Mouse (Mus musculus) hindbrain, embryonic 14.5 days (tissue): ENCODE data around the gene Mien1. TPM values are rescaled to one million over a fixed set of nuclear protein-coding genes. Genes with fewer than 3 reads are reported as not detected.

ENCODE experiments used
- ATAC-seq: fragments of 200-750 bp; cut with Nextera tagmentation; 2 replicates; pipeline ENCODE4 v1.8.0; 2017; ENCODE audit warnings: moderate number of reproducible peaks, mild to moderate bottlenecking, moderate TSS enrichment, moderate library complexity; ENCODE audit not compliant: low FRiP score
- DNase-seq: peaks from one replicate; pipeline ENCODE4 v3.0.0-alpha.2; 2015; ENCODE audit warnings: low spot score
- H3K27ac ChIP-seq: fragments of 300-500 bp; sonication (generic); 2 replicates; pipeline ENCODE4 v1.5.1; 2014; ENCODE audit warnings: mild to moderate bottlenecking, moderate library complexity
- H3K27me3 ChIP-seq: fragments of 300-500 bp; sonication (generic); 2 replicates; pipeline ENCODE4 v1.6.1; 2014; ENCODE audit warnings: mild to moderate bottlenecking, low read length, mixed read lengths; ENCODE audit not compliant: control insufficient read depth, insufficient read depth
- H3K36me3 ChIP-seq: fragments of 300-500 bp; sonication (generic); replicated peaks from 2 replicates; pipeline ENCODE4 v1.6.1; 2014; ENCODE audit not compliant: control insufficient read depth, insufficient read depth
- H3K4me1 ChIP-seq: fragments of 300-500 bp; sonication (generic); replicated peaks from 2 replicates; pipeline ENCODE4 v1.6.1; 2014; ENCODE audit warnings: antibody characterized with exemption, low read length, mixed read lengths; ENCODE audit not compliant: control insufficient read depth, insufficient read depth
- H3K4me2 ChIP-seq: fragments of 300-500 bp; sonication (generic); replicated peaks from 2 replicates; pipeline ENCODE4 v1.6.1; 2014; ENCODE audit warnings: mild to moderate bottlenecking, moderate library complexity
- H3K4me3 ChIP-seq: fragments of 300-500 bp; sonication (generic); replicated peaks from 2 replicates; pipeline ENCODE4 v1.5.1; 2014; ENCODE audit warnings: mild to moderate bottlenecking, low read length
- H3K9ac ChIP-seq: fragments of 300-500 bp; sonication (generic); 2 replicates; pipeline ENCODE4 v1.6.1; 2014
- H3K9me3 ChIP-seq: fragments of 300-500 bp; sonication (generic); 2 replicates; pipeline ENCODE4 v1.6.1; 2016; ENCODE audit warnings: low read length; ENCODE audit not compliant: control insufficient read depth
- WGBS: fragments of 180-500 bp; shearing (Covaris S2); extraction: QIAGEN DNeasy Blood & Tissue Kit; methylation state at CpG from one replicate; pipeline ENCODE4 v1.1.7; 2014; 5-methylcytosine and 5-hydroxymethylcytosine counted together
- polyA plus RNA-seq: library from polyadenylated mRNA; unstranded; fragments of >200 nt; fragmentation: Nextera tagmentation; extraction: Ambion mirVana; gene quantifications from 2 replicates; pipeline ENCODE4 v1.2.1, GENCODE M21; 2014

Mien1 gene
- polyA plus RNA-seq, 1 experiment from 2014 or later, result 256 TPM

DNA sequence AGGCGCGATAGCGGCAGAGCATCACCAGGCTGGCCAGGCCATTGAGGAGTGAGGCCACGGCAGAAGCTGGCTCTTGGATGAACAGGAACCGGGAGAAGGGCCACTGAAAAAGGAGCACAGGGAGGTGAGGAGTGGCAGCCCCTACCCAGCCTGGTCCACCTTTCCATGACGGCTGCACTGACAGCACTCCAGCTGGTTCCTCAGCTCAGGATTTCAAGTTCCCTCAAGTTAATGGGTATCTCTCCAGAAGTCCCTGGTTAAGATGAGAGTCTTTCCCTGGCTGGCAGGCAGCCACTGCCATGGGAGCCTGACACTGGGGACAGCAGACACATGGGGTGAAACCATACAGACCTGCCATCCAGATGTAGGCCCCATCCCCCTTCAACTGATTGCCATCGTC lies 40.8 kb downstream of the Mien1 start:
- H3K27ac ChIP-seq, result no peak overlapping the region
- 0 out of 2 replicates have a peak, but pooled peaks cover 4% of the 10 kb centered on the region for H3K36me3 ChIP-seq
- no peak for ATAC-seq
- WGBS, result 86% methylated on average over 7 of the region's 7 CpGs
- H3K4me2 ChIP-seq, result no peak overlapping the region
- no peaks in the 10 kb centered on the region for H3K27me3 ChIP-seq
- no peak for DNase-seq
- peaks cover 16% of the 10 kb centered on the region for H3K4me1 ChIP-seq
- H3K4me3 ChIP-seq, result no peak overlapping the region
- H3K9me3 ChIP-seq, result no peaks in the 10 kb centered on the region
- H3K9ac ChIP-seq, result no peak overlapping the region

DNA sequence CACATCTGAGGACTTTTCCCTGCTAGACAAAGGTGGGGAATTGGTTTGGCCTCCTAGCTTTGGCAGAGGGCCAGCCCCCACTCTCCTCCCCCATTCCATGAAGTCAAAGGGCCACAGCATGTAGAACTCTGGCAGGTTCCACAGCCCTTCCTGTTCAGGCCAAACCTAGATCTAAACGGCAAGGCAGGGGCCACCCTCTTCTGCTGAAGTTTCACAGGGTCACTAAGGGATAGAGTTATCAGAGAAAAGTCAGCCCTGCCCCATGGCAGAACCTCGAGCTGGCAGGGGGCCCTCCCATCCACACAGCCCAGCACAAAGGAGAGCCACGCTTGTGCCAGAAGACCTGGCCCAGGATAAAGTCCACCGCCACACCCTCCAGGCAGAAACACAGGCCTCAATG lies 43.8 kb downstream of the Mien1 start:
- peaks cover 8% of the 10 kb centered on the region; the same call in 1 of the 2 replicates for H3K4me1 ChIP-seq
- H3K9ac ChIP-seq, result no peak overlapping the region
- H3K27ac ChIP-seq, result no peak overlapping the region
- no peaks in the 10 kb centered on the region for H3K9me3 ChIP-seq
- H3K4me2 ChIP-seq, result no peak overlapping the region
- H3K36me3 ChIP-seq, result 0 out of 2 replicates have a peak, but pooled peaks cover 4% of the 10 kb centered on the region
- WGBS, result 51% methylated on average over 4 of the region's 4 CpGs
- no peak overlapping the region for H3K4me3 ChIP-seq
- no peaks in the 10 kb centered on the region for H3K27me3 ChIP-seq
- DNase-seq, result no peak
- no peak for ATAC-seq

DNA sequence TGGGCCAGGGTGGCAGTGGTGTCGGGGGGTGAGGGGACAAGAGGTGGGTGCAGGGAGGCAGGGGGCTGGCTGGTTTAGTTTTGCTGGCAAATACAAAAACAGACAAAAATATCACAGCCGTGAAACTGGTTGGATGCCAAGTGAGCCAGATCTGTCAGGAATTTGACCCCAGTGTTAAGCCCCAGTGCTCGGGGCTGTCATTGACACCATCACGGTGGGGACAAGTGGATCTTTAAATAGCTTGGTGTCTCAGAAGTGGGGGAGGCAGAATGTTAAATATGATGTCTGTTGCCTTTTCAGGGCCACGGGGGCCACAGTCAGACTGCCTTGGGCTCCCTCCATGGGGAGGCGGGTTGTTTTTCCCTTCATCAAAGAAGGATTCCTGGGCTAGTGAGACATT lies 44.5 kb downstream of the Mien1 start:
- Histone ChIP-seq H3K9me3 (no peaks in the 10 kb centered on the region), H3K4me1 (0 out of 2 replicates have a peak, but pooled peaks cover 4% of the 10 kb centered on the region), H3K27me3 (no peaks in the 10 kb centered on the region), H3K4me2 (no peak overlapping the region), H3K27ac (no peak overlapping the region), H3K36me3 (0 out of 2 replicates have a peak, but pooled peaks cover 4% of the 10 kb centered on the region), H3K9ac (no peak overlapping the region), H3K4me3 (no peak overlapping the region)
- 62% methylated on average over 6 of the region's 6 CpGs for WGBS
- ATAC-seq (no peak), DNase-seq (no peak)

DNA sequence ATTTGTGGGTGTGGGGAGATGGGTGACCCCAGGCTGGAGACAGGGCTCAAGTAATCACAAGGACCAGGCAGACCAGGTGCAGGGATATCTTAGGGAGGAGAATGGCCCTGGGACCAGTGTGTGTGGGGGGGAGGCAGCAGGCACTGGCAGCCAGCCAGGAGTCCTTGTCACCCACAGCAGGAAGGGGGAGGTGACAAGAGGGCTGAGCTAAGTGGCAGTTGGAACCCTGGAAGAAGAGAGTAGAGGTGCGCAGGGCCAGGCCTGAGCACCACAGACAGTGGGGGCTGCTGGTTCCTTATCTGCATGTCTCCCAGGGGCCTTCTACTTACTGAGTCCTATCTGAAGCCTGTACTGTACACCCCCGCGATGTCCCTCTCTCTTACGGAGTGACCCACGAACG lies 45.5 kb downstream of the Mien1 start:
- Histone ChIP-seq H3K27ac (no peak overlapping the region), H3K36me3 (0 out of 2 replicates have a peak, but pooled peaks cover 4% of the 10 kb centered on the region), H3K4me3 (no peak overlapping the region), H3K4me1 (0 out of 2 replicates have a peak, but pooled peaks cover 4% of the 10 kb centered on the region), H3K9me3 (no peaks in the 10 kb centered on the region), H3K4me2 (no peak overlapping the region), H3K9ac (no peak overlapping the region), H3K27me3 (peaks cover 4% of the 10 kb centered on the region; the same call in 1 of the 2 replicates)
- ATAC-seq, result no peak
- DNase-seq, result no peak
- 75% methylated on average over 6 of the region's 6 CpGs for WGBS

DNA sequence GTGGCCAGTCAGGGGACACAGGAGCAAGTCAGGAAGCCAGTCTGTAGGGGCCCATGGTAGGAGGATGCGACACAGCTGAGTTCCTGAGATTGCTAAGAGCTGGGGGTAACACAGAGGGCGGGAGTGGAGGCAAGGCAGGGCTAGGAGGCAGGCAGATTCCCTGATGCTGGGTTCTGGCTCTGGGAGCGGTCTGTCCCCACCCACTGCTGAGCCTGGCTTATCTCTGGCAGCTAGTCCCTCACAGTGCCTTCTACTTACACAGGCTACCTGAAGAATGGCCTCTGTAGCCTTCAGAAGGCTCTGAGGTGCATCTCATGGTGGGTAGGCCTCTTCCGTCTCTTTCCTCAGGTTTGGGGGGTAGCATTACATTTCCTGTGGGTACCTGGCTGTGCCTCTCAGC lies 46.1 kb downstream of the Mien1 start:
- H3K27me3 ChIP-seq, result peaks cover 10% of the 10 kb centered on the region; the same call in 1 of the 2 replicates
- no peak for DNase-seq
- 56% methylated on average over 4 of the region's 4 CpGs for WGBS

DNA sequence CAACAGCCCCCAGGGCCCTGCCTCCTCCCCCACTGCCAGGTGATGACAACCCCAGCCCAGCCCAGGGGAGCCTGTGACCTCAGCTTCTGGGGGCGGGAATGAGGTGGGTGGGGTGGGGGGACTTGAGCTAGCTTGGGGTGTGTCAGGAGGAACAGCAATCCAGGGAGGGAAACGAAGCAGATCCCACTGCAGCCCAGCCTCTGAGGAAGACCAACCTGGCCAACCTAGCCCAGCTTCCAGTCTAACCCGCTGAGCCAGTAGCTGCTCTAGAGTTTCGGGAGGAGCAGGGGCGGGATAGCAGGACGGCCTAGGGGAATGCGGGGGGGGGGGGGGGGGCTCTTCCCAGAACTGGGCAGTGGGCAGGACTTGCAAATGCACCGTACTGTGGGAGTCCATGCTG lies 46.8 kb downstream of the Mien1 start:
- ATAC-seq, result no peak
- peaks cover 16% of the 10 kb centered on the region; the same call in 1 of the 2 replicates for H3K27me3 ChIP-seq
- 23% methylated on average over 5 of the region's 8 CpGs for WGBS

More for the DNA sequence above, 46.1 kb downstream of the Mien1 start:
- Histone ChIP-seq H3K4me1 (0 out of 2 replicates have a peak, but pooled peaks cover 4% of the 10 kb centered on the region), H3K36me3 (0 out of 2 replicates have a peak, but pooled peaks cover 2% of the 10 kb centered on the region), H3K27ac (no peak overlapping the region), H3K9ac (no peak overlapping the region), H3K4me2 (no peak overlapping the region), H3K4me3 (no peak overlapping the region), H3K9me3 (no peaks in the 10 kb centered on the region)
- ATAC-seq, result no peak

DNA sequence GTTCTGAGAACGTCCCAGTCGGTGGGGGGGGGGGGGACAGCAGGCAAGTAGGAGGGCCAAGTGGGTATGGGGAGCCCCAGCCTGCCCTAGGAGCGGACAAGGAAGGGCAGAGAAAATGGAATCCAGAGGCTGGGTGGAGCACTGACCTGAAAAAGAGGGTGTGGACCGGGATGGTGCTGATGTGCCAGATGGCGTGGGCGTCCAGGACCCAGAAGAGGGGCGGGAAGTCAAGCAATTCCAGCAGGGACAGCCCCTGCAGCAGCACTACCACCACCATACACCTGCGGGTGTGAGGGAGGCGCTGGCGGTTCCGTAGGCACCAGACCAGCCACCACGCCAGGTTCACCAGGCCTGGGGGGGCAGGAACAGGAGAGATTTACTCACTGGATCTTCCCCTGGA lies 48.6 kb downstream of the Mien1 start:
- H3K9ac ChIP-seq, result no peak overlapping the region

More for the DNA sequence above, 46.8 kb downstream of the Mien1 start:
- H3K4me1 ChIP-seq, result 0 out of 2 replicates have a peak, but pooled peaks cover 4% of the 10 kb centered on the region
- no peak overlapping the region for H3K9ac ChIP-seq
- H3K27ac ChIP-seq, result no peak overlapping the region
- DNase-seq, result no peak
- H3K36me3 ChIP-seq, result no peaks in the 10 kb centered on the region
- H3K4me2 ChIP-seq, result no peak overlapping the region
- no peak overlapping the region for H3K4me3 ChIP-seq
- H3K9me3 ChIP-seq, result no peaks in the 10 kb centered on the region

DNA sequence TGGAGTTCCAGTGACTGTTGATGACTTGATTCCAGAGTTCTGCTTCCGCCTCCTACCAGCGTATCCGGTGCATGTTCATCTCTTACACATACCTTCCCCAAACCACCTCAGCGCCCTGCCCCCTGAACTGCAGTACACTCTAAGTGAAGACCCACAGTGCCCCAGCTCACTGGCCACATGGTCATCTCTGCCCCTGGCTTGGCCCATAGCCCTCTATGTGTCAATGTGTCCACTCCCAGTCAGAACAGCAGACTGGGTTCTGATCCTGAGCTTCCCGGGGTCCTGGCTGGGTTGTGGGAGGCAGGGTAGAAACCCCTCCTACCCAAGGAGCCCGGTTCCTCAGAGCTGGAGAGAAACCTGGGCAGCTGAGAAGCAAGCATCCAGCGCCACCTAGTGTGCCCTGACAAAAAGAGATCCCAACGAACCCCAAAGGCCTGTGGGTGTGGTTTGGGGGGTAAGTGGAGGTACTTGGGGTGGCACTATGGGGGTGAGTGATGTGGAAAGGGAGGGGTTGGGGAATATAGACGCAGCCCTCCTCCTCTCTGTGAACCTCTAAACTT lies 49.5 kb downstream of the Mien1 start:
- 20% methylated on average over 9 of the region's 9 CpGs for WGBS
- Histone ChIP-seq H3K9me3 (no peaks in the 10 kb centered on the region), H3K9ac (no peak overlapping the region), H3K4me3 (no peak overlapping the region), H3K4me1 (0 out of 2 replicates have a peak, but pooled peaks cover 3% of the 10 kb centered on the region), H3K36me3 (no peaks in the 10 kb centered on the region), H3K27me3 (peaks cover 21% of the 10 kb centered on the region; the same call in 1 of the 2 replicates), H3K27ac (no peak overlapping the region), H3K4me2 (no peak overlapping the region)
- no peak for ATAC-seq
- DNase-seq, result peak; percentile 52

More for the DNA sequence above, 48.6 kb downstream of the Mien1 start:
- ATAC-seq (no peak), DNase-seq (no peak)
- Histone ChIP-seq H3K4me3 (no peak overlapping the region), H3K4me2 (no peak overlapping the region), H3K27ac (no peak overlapping the region), H3K27me3 (peaks cover 21% of the 10 kb centered on the region; the same call in 1 of the 2 replicates), H3K4me1 (0 out of 2 replicates have a peak, but pooled peaks cover 4% of the 10 kb centered on the region), H3K9me3 (no peaks in the 10 kb centered on the region), H3K36me3 (no peaks in the 10 kb centered on the region)
- 77% methylated on average over 12 of the region's 12 CpGs for WGBS

DNA sequence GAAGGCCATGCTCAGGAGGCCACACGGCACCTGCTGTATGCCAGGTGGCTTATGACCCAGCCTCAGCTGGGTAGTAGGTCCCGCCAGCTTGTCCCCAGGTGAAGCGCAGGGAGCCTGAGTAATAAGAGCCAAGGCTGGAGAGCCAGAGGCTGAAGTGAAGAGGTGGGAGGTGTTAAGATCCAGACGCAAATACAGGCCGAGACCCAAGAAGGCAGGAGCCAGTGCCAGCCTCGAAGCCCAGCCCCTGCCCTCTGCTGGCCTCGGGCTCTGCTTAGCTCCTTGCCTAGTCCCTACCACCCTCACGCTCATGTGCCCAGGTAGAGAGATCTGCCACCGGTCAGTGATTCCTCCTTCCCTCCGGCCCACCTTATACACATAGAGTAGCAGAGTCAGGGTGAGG lies 50.5 kb downstream of the Mien1 start:
- Histone ChIP-seq H3K9ac (no peak overlapping the region), H3K4me3 (no peak overlapping the region), H3K27me3 (peaks cover 21% of the 10 kb centered on the region; the same call in 1 of the 2 replicates), H3K4me2 (no peak overlapping the region), H3K36me3 (no peaks in the 10 kb centered on the region), H3K4me1 (no peaks in the 10 kb centered on the region), H3K9me3 (no peaks in the 10 kb centered on the region), H3K27ac (no peak overlapping the region)
- ATAC-seq (no peak), DNase-seq (no peak)
- 77% methylated on average over 10 of the region's 10 CpGs for WGBS
